Mouse (Mus musculus) kidney, postnatal 25 days (tissue): ENCODE measurements around the gene Spa17.

Experiments
- DNase-seq, 2 experiments: peaks; one replicate each; pipeline ENCODE4 v3.0.0; 2021; ENCODE audit warnings: mixed read lengths in 2 of 2

Gene Spa17

GRCm38 (mm10) chr9:37613182-37613910 is at the start of gene Spa17:
Gene Spa17, minus strand, starts transcription at chr9:37613722.
- peak; percentile 93 to 95 for DNase-seq

DNA sequence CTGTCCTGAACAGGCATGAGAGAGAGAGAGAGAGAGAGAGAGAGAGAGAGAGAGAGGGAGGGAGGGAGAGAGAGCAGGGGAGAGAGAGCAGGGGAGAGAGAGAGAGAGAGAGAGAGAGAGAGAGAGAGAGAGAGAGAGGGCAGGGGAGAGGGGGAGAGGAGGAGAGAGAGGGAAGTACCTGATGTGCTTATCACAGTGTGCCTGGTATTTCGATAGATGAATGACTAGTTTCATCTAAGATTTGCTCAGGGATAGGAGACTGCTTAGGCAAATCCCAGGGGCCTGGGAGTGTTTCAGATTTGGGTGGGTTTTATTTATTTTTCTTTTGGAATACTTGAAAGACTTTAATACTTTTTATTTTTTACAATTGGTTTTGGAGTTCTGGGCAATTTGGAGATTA is 49.7 kb upstream of the Spa17 start:
- no peak for DNase-seq

- no peak for DNase-seq
These were observed 45.9 kb upstream of the Spa17 start for GRCm38 (mm10) chr9:37659413-37659812.

DNA sequence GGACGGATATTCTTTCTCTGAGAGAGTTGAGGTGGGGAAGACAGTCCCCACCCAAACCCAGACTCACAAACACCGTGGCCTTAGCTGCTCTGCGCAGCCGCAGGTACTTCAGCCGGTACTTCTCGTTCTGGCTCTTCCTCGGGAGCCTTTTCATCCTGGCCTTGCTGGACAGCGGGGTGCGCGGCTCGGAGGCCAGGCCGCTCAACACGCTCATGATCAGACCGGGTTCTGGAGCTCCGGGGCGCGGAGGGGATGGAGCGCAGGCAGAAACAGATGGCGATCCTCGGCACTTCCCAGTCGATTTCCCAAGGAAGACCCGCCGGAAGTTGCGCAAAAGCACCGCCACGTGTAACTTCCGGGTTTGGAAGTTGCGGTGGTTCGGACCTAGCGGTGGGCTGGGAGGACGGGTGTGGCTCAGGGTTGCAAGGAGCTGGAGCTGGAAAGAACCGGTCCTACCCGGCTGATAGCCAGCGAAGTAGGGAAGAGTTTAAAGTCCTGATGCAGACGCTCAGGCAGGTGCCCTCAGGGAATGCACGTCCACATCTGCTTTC is 43.5 kb upstream of the Spa17 start, which contains the start of gene Tbrg1:
Tbrg1 (minus strand) TSS at position 382 of the 551 bp plus-strand sequence.
- peak; percentile 89 to 94 for DNase-seq

DNA sequence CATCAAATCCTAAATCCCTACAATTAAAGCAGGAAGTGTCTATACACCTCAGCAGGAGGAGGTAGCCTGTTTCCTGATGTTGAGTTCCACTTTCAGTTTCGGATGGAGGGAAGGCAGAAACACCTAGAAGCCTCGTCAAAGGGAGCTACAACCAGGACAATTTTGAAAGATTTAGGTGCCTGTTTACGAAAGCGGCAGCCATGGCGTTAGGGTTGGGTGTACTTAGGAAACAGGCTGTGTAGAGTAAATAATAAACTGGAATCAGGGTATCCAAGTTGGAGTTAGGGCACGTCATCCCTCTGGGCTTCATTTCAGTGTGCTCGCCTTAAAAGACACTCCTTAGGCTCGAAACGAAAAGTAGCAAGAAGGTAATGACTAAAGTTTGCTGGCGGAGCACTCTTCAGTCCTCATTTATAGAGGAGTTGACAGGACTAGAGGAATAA is 42.9 kb upstream of the Spa17 start:
- DNase-seq = peak in 1 of 2 experiments; percentile 6

DNA sequence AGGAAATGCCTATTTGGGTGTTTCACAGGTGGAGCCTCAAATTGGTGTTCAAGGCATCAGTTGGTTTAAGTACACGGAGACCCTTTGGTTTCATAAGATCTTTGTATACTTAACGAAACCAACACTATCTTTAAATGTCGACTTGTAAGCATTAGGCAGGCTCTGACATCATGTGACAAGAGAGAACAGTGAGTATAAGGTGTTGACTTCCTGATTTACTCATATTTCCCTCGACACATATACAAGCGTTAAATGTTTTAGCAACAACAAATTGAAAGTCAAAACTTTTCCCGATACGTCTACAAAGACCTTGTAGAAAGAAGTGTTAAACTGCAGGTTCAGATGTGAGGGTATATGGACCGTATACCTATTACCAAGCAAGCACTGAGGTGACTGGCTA is 42.4 kb upstream of the Spa17 start:
- DNase-seq = no peak

GRCm38 (mm10) chr9:37653836-37654235 is 40.3 kb upstream of the Spa17 start:
- no peak for DNase-seq

DNA sequence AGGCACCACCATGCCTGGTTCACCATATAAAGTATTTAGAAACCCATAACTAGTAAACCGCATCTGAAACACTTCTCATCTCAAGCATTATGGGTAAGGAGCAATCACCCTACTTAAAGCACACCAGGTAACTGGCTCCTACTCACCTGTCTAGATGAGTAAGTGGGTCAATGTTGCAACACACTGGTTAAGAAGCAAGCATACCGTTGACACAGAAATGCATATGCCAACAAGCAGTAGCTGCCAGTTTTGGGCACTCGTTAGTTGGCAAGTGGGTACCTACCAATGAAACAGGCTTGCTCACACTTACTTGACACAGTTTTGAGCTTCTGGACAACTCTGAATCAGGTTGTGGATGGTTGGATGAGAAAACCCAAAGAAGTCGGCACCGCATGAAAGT is 37.1 kb upstream of the Spa17 start:
- DNase-seq = no peak

DNA sequence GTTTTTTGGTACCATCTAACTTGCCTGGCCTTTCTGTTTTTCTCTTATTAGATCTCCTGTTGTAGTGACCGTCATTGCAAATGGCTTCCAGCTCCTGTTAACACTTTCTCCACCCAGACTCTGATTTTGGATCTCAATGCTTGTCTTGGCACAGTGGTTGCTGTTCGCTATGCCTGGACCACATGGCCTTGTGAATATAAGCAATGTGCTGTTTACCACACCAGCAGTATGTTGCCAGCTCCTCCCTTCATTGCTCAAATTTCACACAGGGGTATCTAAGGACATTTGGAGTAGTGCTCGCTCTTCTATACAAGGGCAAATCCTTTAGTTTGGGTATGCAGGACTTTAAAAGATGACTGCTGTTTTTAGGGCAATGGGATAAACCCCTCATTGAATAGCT is 32.7 kb upstream of the Spa17 start:
- no peak for DNase-seq

- DNase-seq = no peak
These were observed 25.2 kb upstream of the Spa17 start for GRCm38 (mm10) chr9:37638721-37639120.

GRCm38 (mm10) chr9:37636800-37637542 is 23.4 kb upstream of the Spa17 start:
- no peak for DNase-seq

DNA sequence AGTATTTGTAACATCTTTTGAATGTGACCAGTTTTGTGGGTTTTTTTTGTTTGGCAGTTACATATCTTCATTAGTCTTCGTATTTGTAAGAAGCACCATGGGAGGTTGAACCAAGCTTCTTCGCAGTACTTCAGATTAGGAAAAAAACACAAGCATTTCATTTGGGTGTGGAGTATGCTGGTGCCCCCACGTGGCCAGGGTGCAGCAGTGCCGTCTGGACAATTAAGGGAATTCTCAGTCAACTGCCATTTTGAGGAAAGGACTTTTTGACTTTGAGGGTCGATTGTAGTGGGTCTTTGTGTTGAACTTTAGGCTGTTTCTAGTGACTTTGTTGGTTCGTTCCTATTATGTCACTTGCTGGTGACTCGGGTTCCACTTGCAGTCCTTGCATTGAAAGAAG is 22.8 kb upstream of the Spa17 start:
- DNase-seq = peak in 1 of 2 experiments; percentile 55

GRCm38 (mm10) chr9:37634269-37634668 is 20.7 kb upstream of the Spa17 start:
- DNase-seq = no peak

- DNase-seq = no peak
These were observed 18.8 kb upstream of the Spa17 start for GRCm38 (mm10) chr9:37632305-37632704.

- DNase-seq = no peak
These were observed 16.4 kb upstream of the Spa17 start for GRCm38 (mm10) chr9:37629941-37630340.

DNA sequence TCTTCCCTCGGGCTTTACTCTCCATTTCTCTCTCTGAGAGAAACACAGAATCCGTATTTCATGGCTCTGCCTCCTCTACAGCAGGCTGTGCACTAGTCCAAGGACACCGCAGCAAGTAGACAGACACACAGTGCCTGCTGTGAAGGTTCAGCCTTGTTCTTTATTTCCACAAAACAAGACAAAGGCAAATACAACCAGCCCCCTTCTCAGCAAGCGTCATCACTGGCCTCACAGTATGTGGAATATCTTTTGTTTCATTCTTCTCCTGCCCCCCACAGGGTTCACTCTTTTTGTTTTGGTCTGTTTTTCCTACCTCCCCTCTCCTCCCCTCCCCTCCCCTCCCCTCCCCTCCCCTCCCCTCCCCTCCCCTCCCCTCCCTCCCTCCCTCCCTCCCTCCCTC is 15.1 kb upstream of the Spa17 start:
- DNase-seq = no peak

DNA sequence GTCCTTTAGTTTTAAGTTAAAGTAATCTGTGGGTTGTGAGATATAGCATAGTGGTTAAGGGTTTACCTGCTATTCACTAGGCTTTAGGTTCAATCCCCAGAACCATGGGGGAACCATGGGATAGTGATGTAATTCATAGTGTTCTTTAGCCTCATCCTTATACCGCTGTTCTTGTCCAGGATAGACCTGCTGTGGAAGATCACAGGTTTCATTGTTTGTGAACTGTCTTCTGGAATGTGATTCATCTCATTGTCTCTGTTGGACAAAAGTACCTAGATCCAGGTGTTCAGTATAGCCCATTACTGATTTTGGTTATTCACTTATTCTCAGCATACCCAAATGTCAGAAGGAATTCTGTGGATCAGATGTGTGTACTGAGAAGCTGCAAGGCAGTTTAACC is 13.7 kb upstream of the Spa17 start:
- DNase-seq = no peak

DNA sequence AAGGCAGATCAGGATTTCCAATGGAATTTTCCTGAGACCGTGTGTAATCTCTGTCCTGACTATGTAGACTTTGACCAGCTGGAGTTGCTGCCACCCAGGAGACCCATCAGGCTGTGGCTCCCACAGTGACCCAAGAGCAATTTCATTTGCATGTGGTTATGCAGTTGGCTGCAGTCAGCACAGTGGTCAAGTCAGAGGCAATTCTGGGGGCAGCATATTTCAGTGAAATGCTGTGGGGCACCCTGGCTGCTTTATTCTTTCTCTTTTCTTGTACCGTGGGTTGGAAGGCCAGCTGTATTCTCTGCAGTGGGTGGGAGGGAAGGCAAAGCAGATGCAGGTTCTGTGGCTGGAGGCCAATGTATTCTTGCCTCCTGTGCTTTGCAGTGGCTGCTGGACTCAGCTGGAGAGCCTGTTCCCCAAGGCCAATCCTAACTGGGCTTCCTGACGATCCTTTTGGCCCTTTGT is 12.6 kb upstream of the Spa17 start:
- peak; percentile 36 to 66 for DNase-seq

DNA sequence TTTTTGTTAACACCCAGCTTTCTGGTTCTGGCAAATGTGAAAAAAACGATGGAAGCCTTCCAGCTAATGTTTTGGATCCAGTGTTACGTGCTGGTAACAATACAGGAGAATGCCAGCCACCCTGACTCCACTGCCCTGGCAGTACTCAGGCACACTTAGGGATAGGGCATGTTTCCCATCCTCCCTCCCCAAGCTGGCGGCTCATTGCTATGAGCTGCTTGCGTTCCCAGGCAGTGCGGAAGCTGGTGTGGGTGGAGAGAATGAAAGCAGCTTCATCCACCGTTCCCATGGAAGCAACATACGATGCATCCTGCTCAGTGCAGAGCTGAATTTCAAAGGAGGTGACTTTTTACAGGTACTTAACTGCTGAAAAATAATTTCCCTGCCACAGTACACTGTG is 12.1 kb upstream of the Spa17 start:
- DNase-seq = peak; percentile 29 to 51

DNA sequence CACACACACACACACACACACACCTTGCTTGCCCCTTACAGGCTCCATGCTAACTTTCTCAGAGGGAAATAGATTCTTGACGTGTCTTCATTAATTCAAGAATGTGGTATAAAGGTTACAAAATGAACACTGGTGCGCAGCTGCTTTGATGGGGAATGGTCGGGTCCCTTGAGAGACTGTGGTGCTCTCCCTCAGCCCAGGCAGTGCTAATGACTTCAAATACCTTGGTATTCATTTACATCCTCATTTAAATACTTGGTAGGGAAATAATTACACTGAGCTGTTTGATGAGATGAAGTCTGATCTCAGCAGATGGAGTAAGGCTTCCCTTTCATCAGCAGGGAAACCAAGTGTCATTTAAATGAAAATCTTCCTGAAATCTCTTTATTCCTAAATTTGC is 11.6 kb upstream of the Spa17 start:
- no peak for DNase-seq

- no peak for DNase-seq
These were observed 11.0 kb upstream of the Spa17 start for GRCm38 (mm10) chr9:37624502-37624901.

DNA sequence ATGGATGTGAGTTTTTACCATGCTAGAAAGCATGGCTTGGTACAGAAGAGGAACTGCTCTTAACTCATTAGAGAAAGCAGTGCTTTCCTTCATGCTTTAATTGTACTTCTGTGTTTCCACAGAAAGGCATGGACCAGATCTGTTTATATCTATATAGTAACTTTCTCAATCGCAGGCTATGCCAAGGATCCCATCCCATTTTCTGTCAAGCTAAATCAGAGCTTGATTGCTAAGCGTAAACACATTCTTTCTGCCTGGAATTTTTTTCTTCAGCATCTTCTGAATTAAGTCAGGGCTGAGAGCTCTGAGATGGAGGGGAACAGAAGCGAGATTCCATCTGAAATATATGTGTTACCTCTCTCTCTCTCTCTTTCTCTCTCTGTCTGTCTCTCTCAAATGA is 10.5 kb upstream of the Spa17 start:
- DNase-seq = no peak

- no peak for DNase-seq
These were observed 7.8 kb upstream of the Spa17 start for GRCm38 (mm10) chr9:37621290-37621689.

DNA sequence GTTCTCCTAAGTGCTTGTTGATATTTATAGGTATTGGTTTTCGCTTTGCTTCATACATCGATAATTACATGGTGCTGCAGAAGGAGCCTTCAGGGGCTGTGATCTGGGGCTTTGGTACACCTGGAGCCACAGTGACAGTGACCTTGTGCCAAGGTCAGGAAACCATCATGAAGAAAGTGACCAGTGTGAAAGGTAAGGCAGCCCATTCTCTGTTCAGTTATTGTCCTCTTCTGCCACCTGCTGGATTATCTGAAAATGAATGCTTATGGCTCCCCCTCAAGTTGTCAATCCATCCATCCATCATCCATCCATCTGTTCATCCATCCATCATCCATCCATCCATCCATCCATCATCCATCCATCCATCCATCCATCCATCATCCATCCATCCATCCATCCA is 3.2 kb upstream of the Spa17 start:
- peak; percentile 50 to 55 for DNase-seq
